Mouse (Mus musculus) midbrain, embryonic 12.5 days (tissue): ENCODE measurements around the gene Asb3. TPM values are rescaled to one million over a fixed set of nuclear protein-coding genes. Genes with fewer than 3 reads are reported as not detected.
"Not testable (repeated sequence)": the region's sequence is repeated elsewhere in the genome, so short reads cannot be mapped to it uniquely, and the experiment has no call there.

Experiments
- ATAC-seq: fragments of 200-750 bp; cut with Nextera tagmentation; 2 replicates; pipeline ENCODE4 v1.8.0; 2017; ENCODE audit warnings: low read depth, moderate TSS enrichment, moderate library complexity; ENCODE audit not compliant: low FRiP score
- H3K27ac ChIP-seq: fragments of 300-500 bp; sonication (generic); replicated peaks from 2 replicates; pipeline ENCODE4 v1.5.1; 2016; ENCODE audit warnings: mild to moderate bottlenecking
- H3K27me3 ChIP-seq: fragments of 300-500 bp; sonication (generic); 2 replicates; pipeline ENCODE4 v1.6.1; 2016; ENCODE audit warnings: mild to moderate bottlenecking
- H3K36me3 ChIP-seq: fragments of 300-500 bp; sonication (generic); 2 replicates; pipeline ENCODE4 v1.6.1; 2016
- H3K4me1 ChIP-seq: fragments of 300-500 bp; sonication (generic); 2 replicates; pipeline ENCODE4 v1.6.1; 2016
- H3K4me2 ChIP-seq: fragments of 300-500 bp; sonication (generic); replicated peaks from 2 replicates; pipeline ENCODE4 v1.6.1; 2016; ENCODE audit warnings: mild to moderate bottlenecking, moderate library complexity
- H3K4me3 ChIP-seq: fragments of 300-500 bp; sonication (generic); 2 replicates; pipeline ENCODE4 v1.5.1; 2016; ENCODE audit warnings: mild to moderate bottlenecking
- H3K9ac ChIP-seq: fragments of 300-500 bp; sonication (generic); replicated peaks from 2 replicates; pipeline ENCODE4 v1.6.1; 2016; ENCODE audit warnings: mild to moderate bottlenecking, moderate library complexity
- H3K9me3 ChIP-seq: fragments of 300-500 bp; sonication (generic); 2 replicates; pipeline ENCODE4 v1.6.1; 2016; ENCODE audit warnings: mild to moderate bottlenecking
- WGBS: fragments of 180-500 bp; shearing (Covaris S2); methylation state at CpG from one replicate; pipeline ENCODE4 v1.1.7; 2016; 5-methylcytosine and 5-hydroxymethylcytosine counted together
- polyA plus RNA-seq: library from polyadenylated mRNA; unstranded; fragments of >200 nt; fragmentation: Nextera tagmentation; extraction: Ambion mirVana; gene quantifications from 2 replicates; pipeline ENCODE4 v1.2.1, GENCODE M21; 2016

The Asb3 gene
- polyA plus RNA-seq, 1 experiment from 2014 or later = 31.4 TPM

DNA sequence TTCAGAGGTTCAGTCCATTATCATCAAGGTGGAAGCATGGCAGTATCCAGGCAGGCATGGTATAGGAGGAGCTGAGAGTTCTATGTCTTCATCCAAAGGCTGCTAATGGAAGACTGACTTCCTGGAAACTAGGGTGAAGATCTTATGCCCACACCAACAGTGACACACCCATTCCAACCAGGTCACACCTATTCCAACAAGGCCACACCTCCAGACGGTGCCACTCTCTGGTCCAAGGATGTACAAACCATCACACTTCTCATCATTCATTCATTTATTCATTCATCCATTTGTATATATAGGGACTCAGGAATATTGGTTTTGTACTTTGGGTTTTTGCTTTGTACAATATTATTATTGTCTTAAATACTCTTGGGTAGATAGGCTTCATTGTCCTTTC lies 124.5 kb downstream of the Asb3 start:
- not testable (repeated sequence) for H3K27me3 ChIP-seq, H3K27ac ChIP-seq, H3K36me3 ChIP-seq, H3K4me1 ChIP-seq, H3K4me3 ChIP-seq, H3K4me2 ChIP-seq, H3K9ac ChIP-seq, H3K9me3 ChIP-seq, ATAC-seq
- 88% methylated on average over 1 of the region's 1 CpGs for WGBS

DNA sequence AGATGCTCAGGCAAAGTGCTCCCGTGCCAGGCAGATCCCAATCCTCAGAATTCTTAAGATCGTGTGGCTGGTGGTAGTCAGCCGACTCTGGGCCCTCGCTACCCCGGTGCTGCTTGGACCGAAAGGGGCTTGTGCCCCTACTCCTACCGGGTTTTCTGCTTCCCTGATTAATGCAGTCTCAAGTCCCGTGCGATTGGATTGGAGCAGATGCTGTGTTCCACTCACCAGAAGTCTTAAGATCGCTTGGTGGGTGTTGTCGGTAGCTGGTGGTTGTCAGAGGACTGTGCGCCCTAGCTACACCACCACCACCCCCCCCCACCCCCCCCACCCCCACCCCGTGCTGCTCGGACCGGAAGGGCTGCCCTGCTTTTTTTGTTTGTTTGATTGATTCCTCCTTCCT lies 132.2 kb downstream of the Asb3 start:
- not testable (repeated sequence) for H3K27ac ChIP-seq, H3K9ac ChIP-seq, H3K36me3 ChIP-seq, ATAC-seq, H3K4me1 ChIP-seq, H3K4me3 ChIP-seq, H3K4me2 ChIP-seq, H3K27me3 ChIP-seq, H3K9me3 ChIP-seq
- WGBS = 70% methylated on average over 15 of the region's 15 CpGs

DNA sequence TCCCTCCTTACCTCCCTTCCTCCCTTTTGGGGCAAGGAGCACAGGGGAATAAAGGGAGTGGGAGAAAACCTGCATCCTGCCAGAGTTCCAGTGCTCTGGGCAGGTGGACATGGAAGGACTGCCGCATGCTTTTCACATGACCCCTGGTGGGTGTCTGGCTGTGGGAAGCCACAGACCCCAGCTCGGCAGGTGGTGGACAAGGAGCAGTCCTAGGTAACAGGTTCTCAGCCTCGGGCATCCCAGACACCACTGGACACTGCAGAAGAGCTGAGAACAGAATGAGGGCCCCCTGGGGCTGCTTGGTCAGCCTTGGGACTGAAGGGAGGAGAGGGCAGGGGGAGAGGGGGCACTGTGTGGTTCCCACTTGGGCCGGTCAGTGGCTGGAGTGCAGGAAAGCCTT lies 149.7 kb downstream of the Asb3 start:
- 90% methylated on average over 4 of the region's 4 CpGs for WGBS
- no peak overlapping the region for H3K27ac ChIP-seq
- ATAC-seq = no peak
- no peak overlapping the region for H3K9ac ChIP-seq
- H3K4me1 ChIP-seq = no peaks in the 10 kb centered on the region
- H3K9me3 ChIP-seq = no peaks in the 10 kb centered on the region; the same call in 1 of the 2 replicates
- H3K4me3 ChIP-seq = no peak overlapping the region
- H3K27me3 ChIP-seq = no peaks in the 10 kb centered on the region
- H3K4me2 ChIP-seq = no peak overlapping the region
- peaks cover 9% of the 10 kb centered on the region; the same call in 1 of the 2 replicates for H3K36me3 ChIP-seq

DNA sequence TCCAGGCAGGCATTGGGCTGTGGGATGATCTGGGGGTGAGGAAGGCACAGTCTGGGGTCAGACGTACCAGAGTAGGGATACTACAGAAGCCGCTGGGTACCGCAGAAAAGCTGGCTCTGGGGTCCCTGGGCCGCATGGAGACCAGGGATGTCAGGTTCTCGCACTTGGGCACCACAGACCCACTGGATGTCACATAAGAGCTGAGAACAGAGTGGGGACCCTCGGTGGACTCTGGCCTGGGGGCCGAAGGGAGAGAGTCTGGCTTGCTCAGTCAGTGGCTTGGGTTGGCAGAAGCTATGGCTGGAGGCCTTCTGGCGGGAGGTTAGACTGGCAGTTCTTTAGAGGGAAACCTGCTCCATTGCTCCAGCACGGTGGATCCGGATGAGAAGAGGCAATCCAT lies 204.8 kb downstream of the Asb3 start:
- Histone ChIP-seq H3K4me2 (no peak overlapping the region), H3K27ac (no peak overlapping the region), H3K4me3 (no peak overlapping the region), H3K9ac (no peak overlapping the region), H3K27me3 (no peaks in the 10 kb centered on the region), H3K36me3 (peaks cover 12% of the 10 kb centered on the region; the same call in 1 of the 2 replicates), H3K4me1 (no peaks in the 10 kb centered on the region), H3K9me3 (no peaks in the 10 kb centered on the region)
- no peak for ATAC-seq
- 96% methylated on average over 10 of the region's 10 CpGs for WGBS

DNA sequence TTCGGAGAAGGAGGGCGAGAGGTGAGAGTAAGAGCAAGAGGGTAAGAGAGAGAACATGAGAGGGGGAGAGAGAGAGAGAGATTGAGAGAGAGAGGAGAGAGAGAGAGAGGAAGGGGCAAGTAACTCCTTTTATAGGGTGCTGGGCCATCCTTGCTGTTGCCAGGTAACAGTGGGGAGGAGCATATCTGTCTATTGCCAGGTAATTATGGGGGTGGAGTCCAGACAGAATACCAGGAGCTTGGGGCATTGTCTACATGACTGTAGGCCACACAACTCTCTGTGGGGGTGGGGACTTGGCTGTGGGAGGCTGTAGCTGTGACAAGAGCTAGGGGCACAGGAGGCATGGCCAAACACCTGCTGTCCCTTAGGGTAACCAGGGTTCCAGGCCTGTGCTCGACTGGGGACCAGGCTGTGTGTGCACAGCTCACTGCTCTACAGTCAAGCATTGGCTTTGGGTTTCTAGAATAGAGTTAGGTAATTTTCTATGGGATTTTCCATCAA lies 205.3 kb downstream of the Asb3 start:
- no peaks in the 10 kb centered on the region for H3K27me3 ChIP-seq
- no peak overlapping the region for H3K4me2 ChIP-seq
- no peak overlapping the region for H3K4me3 ChIP-seq
- no peaks in the 10 kb centered on the region for H3K4me1 ChIP-seq
- H3K36me3 ChIP-seq = peaks cover 12% of the 10 kb centered on the region; the same call in 1 of the 2 replicates
- H3K9ac ChIP-seq = no peak overlapping the region
- WGBS = 78% methylated on average over 3 of the region's 3 CpGs
- H3K9me3 ChIP-seq = no peaks in the 10 kb centered on the region
- ATAC-seq = no peak
- no peak overlapping the region for H3K27ac ChIP-seq

DNA sequence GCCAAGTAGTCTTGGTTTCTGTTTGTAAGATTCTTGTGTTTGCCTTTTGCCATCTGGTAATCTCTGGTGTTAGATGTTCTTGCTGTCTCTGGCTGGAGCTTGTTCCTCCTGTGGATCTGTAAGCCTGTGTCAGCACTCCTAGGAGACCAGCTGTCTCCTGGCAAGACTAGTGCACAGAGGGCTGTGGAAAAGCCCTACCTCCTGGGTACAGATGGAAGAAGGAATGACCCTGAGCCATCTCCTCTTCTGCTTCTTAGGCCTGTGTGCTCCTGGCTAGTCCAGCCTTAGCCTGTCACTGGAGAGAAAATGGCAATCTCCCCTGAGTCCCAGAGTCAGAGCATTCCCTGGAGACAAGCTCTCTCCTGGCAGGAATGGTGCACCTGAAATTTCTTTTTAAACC lies 214.3 kb downstream of the Asb3 start:
- not testable (repeated sequence) for H3K4me2 ChIP-seq, H3K4me3 ChIP-seq, H3K36me3 ChIP-seq, H3K4me1 ChIP-seq, H3K9ac ChIP-seq, H3K9me3 ChIP-seq, H3K27ac ChIP-seq, H3K27me3 ChIP-seq, ATAC-seq

DNA sequence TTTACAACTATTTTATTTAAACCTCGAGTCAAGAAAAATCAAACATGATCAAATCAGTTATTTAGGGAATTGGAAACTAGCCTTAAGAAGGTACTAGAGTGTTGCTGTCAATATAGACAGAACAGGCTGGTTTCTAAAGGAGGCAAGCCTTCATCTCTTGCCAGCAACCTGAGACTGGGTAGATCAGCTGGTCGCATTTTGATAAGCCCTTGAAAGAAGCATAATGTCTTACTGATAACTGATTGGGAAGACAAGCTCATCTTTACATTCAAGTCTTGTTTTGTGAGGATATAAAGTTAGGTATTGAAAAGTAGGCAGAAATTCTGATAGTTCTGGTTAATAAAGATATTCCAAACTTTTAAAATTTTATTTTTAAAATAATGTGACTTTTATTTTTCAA lies 217.0 kb downstream of the Asb3 start:
- H3K9me3 ChIP-seq = no peaks in the 10 kb centered on the region
- no peaks in the 10 kb centered on the region for H3K27me3 ChIP-seq
- H3K4me2 ChIP-seq = no peak overlapping the region
- no peak for ATAC-seq
- 87% methylated on average over 2 of the region's 2 CpGs for WGBS
- no peak overlapping the region for H3K27ac ChIP-seq
- no peaks in the 10 kb centered on the region for H3K36me3 ChIP-seq
- H3K4me3 ChIP-seq = no peak overlapping the region
- no peaks in the 10 kb centered on the region for H3K4me1 ChIP-seq
- no peak overlapping the region for H3K9ac ChIP-seq

DNA sequence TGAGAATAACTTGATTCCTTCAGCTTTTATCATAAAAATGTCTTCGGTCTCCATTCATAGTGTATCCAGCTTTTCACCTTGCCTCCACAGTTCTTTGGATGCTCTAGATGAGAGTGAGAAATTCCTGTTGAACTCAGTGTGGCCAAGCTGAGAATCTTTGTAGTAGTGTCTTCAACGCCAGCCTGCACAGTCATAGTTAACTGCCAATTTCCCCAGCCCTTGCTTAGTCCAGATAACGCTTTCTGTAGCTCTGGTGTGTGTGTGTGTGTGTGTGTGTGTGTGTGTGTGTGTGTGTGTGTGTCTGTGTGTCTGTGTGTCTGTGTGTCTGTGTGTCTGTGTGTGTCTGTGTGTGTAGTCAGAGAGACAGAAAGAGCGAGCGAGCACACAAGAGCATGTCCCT lies 220.1 kb downstream of the Asb3 start:
- no peaks in the 10 kb centered on the region for H3K27me3 ChIP-seq
- 94% methylated on average over 5 of the region's 5 CpGs for WGBS
- no peaks in the 10 kb centered on the region for H3K9me3 ChIP-seq
- H3K4me2 ChIP-seq = no peak overlapping the region
- H3K4me1 ChIP-seq = no peaks in the 10 kb centered on the region
- no peak overlapping the region for H3K9ac ChIP-seq
- no peak for ATAC-seq
- no peak overlapping the region for H3K27ac ChIP-seq
- H3K4me3 ChIP-seq = no peak overlapping the region
- no peaks in the 10 kb centered on the region for H3K36me3 ChIP-seq

DNA sequence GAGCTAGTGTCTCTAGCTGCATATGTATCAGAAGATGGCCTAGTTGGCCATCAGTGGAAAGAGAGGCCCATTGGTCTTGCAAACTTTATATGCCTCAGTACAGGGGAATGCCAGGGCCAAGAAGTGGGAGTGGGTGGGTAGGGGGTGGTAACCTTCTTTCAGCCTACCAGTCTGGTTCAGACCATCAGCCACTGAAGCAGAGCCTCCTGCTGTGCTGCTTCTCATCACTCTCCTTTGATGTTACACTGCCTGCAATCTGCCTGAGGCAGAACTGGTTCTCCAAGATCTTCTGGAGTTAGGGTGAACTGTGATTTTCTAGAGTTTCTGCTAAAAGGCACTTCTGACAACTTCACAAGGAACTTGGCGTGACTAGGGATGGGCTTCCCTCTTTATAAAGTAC lies 241.7 kb downstream of the Asb3 start:
- not testable (repeated sequence) for H3K4me2 ChIP-seq, H3K27me3 ChIP-seq, H3K27ac ChIP-seq, ATAC-seq, H3K4me3 ChIP-seq, H3K36me3 ChIP-seq, H3K9me3 ChIP-seq, H3K4me1 ChIP-seq, H3K9ac ChIP-seq
- WGBS = 77% methylated on average over 1 of the region's 1 CpGs

DNA sequence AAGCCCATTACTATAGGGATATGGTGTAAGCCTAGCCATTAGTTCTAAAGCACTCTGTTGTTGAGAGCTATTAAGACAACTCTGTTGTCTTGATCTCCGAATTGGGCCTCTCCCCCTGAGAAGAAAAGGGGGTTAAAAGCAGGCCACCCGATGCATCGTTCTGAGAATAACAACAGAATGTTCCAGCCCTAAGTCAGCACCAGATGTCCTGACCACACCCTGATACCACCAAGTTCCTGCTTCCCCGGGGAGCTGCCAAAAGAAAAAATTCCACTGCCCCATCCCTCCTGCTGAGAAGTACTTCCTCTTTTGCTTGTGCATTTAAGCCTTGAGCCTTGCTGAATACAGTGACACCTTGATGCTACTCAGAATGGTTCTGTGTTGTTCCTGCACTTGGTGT lies 248.5 kb downstream of the Asb3 start:
- H3K27me3 ChIP-seq, H3K36me3 ChIP-seq, H3K9ac ChIP-seq, ATAC-seq, H3K9me3 ChIP-seq, H3K27ac ChIP-seq, H3K4me2 ChIP-seq, H3K4me1 ChIP-seq, H3K4me3 ChIP-seq: not testable (repeated sequence)
- WGBS = 79% methylated on average over 4 of the region's 4 CpGs

DNA sequence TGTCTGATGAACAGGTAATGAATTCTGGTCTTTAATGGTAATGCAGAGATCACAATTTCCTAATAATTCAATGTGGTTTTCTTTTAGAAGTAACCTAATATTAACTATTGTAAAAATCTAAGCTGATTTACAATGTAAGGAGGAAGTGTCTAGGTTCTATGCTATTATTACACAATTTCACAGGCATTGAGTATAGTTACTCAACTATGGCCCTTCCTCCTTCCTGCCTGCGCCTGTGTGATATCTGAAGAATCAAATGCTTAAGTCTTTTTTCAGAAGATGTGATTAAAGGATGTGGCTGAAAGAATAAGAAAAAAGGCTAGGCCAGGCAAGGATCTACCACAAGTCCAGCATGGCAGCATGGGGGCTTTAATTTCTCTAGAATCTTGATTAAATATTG lies 249.6 kb downstream of the Asb3 start:
- not testable (repeated sequence) for H3K4me3 ChIP-seq, H3K4me1 ChIP-seq, H3K27me3 ChIP-seq, H3K36me3 ChIP-seq, H3K27ac ChIP-seq, H3K9ac ChIP-seq, H3K4me2 ChIP-seq, ATAC-seq, H3K9me3 ChIP-seq
- WGBS = 83% methylated on average over 1 of the region's 1 CpGs

DNA sequence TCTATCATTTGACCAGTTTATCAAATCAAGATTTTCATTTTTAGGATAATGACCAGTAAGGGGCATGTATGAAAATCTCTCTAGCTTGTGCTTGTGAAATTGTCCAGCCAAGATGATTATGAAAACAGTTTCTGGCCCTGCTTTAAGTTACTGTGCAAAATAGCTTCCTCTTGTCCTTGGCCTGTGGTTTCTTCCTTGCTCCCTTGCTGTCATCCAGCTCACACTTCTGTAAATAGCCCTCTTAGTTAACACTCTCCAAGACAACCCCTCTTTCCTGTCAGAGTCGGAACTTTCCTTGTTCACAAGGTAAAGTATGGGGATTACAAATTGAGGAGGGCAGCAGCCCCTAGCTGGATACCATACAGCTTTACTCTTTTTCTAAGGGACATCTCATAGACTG lies 253.2 kb downstream of the Asb3 start:
- H3K9ac ChIP-seq, H3K27me3 ChIP-seq: not testable (repeated sequence)

More for the DNA sequence above, 253.2 kb downstream of the Asb3 start:
- H3K36me3 ChIP-seq, H3K9me3 ChIP-seq, ATAC-seq, H3K27ac ChIP-seq, H3K4me1 ChIP-seq, H3K4me3 ChIP-seq, H3K4me2 ChIP-seq: not testable (repeated sequence)
- 73% methylated on average over 1 of the region's 1 CpGs for WGBS
